Mouse (Mus musculus): Measurements from ENCODE around the gene Tfpt.
"Not testable (repeated sequence)": the region's sequence is repeated elsewhere in the genome, so short reads cannot be mapped to it uniquely, and the experiment has no call there.

Tfpt gene

GRCm38 (mm10) chr7:3571847-3572246 lies 57.9 kb downstream of the Tfpt start:
- no peak for DNase-seq

GRCm38 (mm10) chr7:3570580-3570979 lies 59.1 kb downstream of the Tfpt start:
- DNase-seq, result not testable (repeated sequence)
